Mouse (Mus musculus) heart, adult 2 months (tissue): Measurements from ENCODE around the gene Trappc3l. TPM values are rescaled to one million over a fixed set of nuclear protein-coding genes. Genes with fewer than 3 reads are reported as not detected.

Source experiments
- DNase-seq, 2 experiments: peaks; one replicate each; pipeline ENCODE4 v3.0.0; 2021
- H3K27ac ChIP-seq: fragments of 200-600 bp; 2 replicates; pipeline ENCODE4 v1.8.1; 2022
- H3K27me3 ChIP-seq: fragments of 200-500 bp; 2 replicates; pipeline ENCODE4 v1.6.1; 2012; ENCODE audit warnings: mild to moderate bottlenecking, low read length, inconsistent platforms, mixed read lengths; ENCODE audit not compliant: control insufficient read depth, insufficient read depth
- H3K36me3 ChIP-seq: fragments of 200-500 bp; 2 replicates; pipeline ENCODE4 v1.6.1; 2012; ENCODE audit warnings: low read length, inconsistent platforms; ENCODE audit not compliant: control insufficient read depth, insufficient read depth
- H3K4me1 ChIP-seq: fragments of 200-500 bp; 2 replicates; pipeline ENCODE4 v1.6.1; 2011; ENCODE audit warnings: low read length; ENCODE audit not compliant: control insufficient read depth, insufficient read depth
- H3K4me3 ChIP-seq: fragments of 200-600 bp; 2 replicates; pipeline ENCODE4 v1.8.1; 2022
- H3K79me2 ChIP-seq: fragments of 200-500 bp; replicated peaks from 2 replicates; pipeline ENCODE4 v1.6.1; 2012; ENCODE audit warnings: mild to moderate bottlenecking, inconsistent platforms, low read length, moderate library complexity, mixed read lengths; ENCODE audit not compliant: control insufficient read depth, insufficient read depth
- H3K9ac ChIP-seq: fragments of 200-500 bp; 2 replicates; pipeline ENCODE4 v1.6.1; 2012; ENCODE audit warnings: low read depth, mild to moderate bottlenecking, control low read depth, inconsistent platforms, low read length, mixed read lengths
- CTCF ChIP-seq: fragments of 200-600 bp; IDR thresholded peaks from 2 replicates; pipeline ENCODE4 v1.8.1; 2022; ENCODE audit warnings: antibody characterized with exemption, mild to moderate bottlenecking, moderate library complexity
- EP300 ChIP-seq: fragments of 200-500 bp; IDR thresholded peaks from 2 replicates; pipeline ENCODE4 v1.6.1; 2011; ENCODE audit warnings: low read depth, low read length, control low read depth; ENCODE audit not compliant: insufficient read depth
- POLR2A ChIP-seq: fragments of 200-500 bp; IDR thresholded peaks from 2 replicates; pipeline ENCODE4 v1.6.1; 2011; ENCODE audit warnings: mild to moderate bottlenecking, low read depth, low read length, control low read depth; ENCODE audit not compliant: insufficient read depth
- WGBS: fragments of 180-500 bp; shearing (Covaris S2); methylation state at CpG from one replicate; pipeline ENCODE4 v1.1.7; 2018; 5-methylcytosine and 5-hydroxymethylcytosine counted together
- intact Hi-C: fragments of 180-260 bp; cut with DNase I; formaldehyde crosslinking; loops from one replicate; pipeline ENCODE4 v1.15.1; 2025
- polyA plus RNA-seq: library from polyadenylated mRNA; depleted of rRNA; stranded (reverse); fragments of >200 nt; gene quantifications from 2 replicates; pipeline ENCODE4 v1.2.3, GENCODE M21; 2012
- total RNA-seq, 2 experiments: library from RNA; stranded (reverse); gene quantifications; 2 replicates each; pipeline ENCODE4 v1.2.3; 2021

Gene Trappc3l
- total and polyA plus RNA-seq, 3 experiments = not detected

DNA sequence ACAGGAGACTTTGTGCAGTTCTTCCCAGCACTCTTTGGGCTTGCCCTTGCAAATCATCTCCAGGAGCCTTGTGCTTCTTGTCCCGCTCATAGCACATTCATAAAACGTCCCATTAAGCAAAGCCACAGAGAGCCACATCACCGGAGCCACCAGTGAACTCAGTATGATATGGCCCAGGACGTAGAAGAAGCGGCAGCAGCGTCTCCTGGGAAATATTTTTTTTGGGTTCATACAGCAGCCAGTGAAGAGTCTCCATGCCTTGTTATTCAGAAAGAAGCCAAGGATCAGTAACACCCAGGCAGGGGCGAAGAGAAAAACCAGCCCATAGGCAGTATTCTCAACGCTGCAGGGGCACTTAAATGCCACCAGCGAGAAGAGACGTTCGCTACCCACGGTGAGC, 58.6 kb downstream of the Trappc3l start:
- peak overlapping the region; percentile 65 for H3K9ac ChIP-seq
- peak; percentile 10 to 43 for DNase-seq
- no peaks in the 10 kb centered on the region for H3K36me3 ChIP-seq
- peak overlapping the region; percentile 46 for H3K4me3 ChIP-seq
- TF ChIP-seq EP300 (no peak), CTCF (no peak), POLR2A (no peak)
- WGBS = 30% methylated on average over 12 of the region's 12 CpGs
- no peaks in the 10 kb centered on the region for H3K79me2 ChIP-seq
- H3K27ac ChIP-seq = peak overlapping the region; percentile 69
- H3K4me1 ChIP-seq = no peaks in the 10 kb centered on the region
- no peaks in the 10 kb centered on the region for H3K27me3 ChIP-seq
- intact Hi-C loops = loop anchor here (1.0 to 5.0 kb wide), 4 partner anchors 60 to 233 kb away; partner anchors contain the start of gene Tspyl1

- intact Hi-C loops = loop anchor here (1.0 to 5.0 kb wide), 4 partner anchors 60 to 232 kb away; partner anchors contain the start of gene Tspyl1
- 3% methylated on average over 9 of the region's 9 CpGs for WGBS
- H3K4me3 ChIP-seq = peak within 1 kb of the TSS; percentile 46
- H3K4me1 ChIP-seq = no peaks in the 10 kb centered on the region
- DNase-seq = peak in 1 of 2 experiments; percentile 61
- no peaks in the 10 kb centered on the region for H3K79me2 ChIP-seq
- TF ChIP-seq POLR2A = peak; percentile 73; the same call in 1 of the 2 replicates
- TF ChIP-seq EP300 = 0 out of 2 replicates have a peak, but pooled peaks have one; percentile 41
- TF ChIP-seq CTCF = peak; percentile 82
- peak within 1 kb of the TSS; percentile 69 for H3K27ac ChIP-seq
- H3K27me3 ChIP-seq = no peaks in the 10 kb centered on the region
- no peaks in the 10 kb centered on the region for H3K36me3 ChIP-seq
- H3K9ac ChIP-seq = peak within 1 kb of the TSS; percentile 65
Observed at GRCm38 (mm10) chr10:34096418-34096883, 59.1 kb downstream of the Trappc3l start, which contains the start of gene Calhm5. TSS of gene Calhm5 (minus strand) at chr10:34096519.

GRCm38 (mm10) chr10:34110863-34111465, 73.6 kb downstream of the Trappc3l start:
- H3K27ac ChIP-seq = no peak overlapping the region
- H3K79me2 ChIP-seq = no peaks in the 10 kb centered on the region
- 75% methylated on average over 13 of the region's 13 CpGs for WGBS
- no peaks in the 10 kb centered on the region for H3K4me1 ChIP-seq
- DNase-seq = no peak
- no peak overlapping the region for H3K9ac ChIP-seq
- intact Hi-C loops = no loop called here
- TF ChIP-seq CTCF = no peak
- no peak for TF ChIP-seq EP300
- TF ChIP-seq POLR2A = no peak
- no peaks in the 10 kb centered on the region for H3K27me3 ChIP-seq
- no peaks in the 10 kb centered on the region for H3K36me3 ChIP-seq
- H3K4me3 ChIP-seq = no peak overlapping the region

DNA sequence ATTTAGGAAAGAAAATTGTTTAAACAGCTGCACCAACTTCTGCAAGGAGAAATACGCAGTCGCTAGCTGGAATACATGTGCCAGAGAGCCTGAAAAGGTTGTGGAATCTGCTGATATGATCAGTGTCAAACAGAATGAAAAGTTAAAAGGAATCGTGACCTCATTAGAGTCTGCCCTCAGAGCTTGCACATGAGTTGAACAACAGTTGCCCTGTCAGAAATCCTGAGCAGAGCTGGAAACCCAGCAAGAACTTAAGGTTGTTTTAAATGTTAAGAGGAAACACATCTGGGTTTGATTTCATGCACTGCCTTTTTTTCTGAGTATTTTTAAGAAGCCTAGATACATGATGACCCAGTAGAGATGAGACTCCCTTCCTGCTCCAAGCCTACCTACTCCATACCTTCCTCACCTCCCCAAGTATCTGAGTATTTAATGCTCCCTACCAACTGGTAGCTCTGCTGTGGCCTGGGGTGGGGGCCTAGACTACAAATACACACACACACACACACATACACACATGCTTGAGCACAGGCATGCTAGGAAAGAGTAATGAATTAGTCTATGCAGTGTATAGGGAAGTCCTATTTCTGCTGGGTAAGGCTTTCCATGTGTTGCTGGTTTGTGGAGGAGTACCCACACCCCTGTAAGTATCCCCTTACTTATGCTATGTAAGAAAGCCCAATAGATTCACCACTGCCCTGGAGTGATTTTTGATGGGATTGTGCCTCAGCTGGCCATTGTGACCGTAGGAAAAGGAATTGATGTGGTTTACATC, 74.8 kb downstream of the Trappc3l start:
- H3K27ac ChIP-seq = no peak overlapping the region
- intact Hi-C loops = no loop called here
- WGBS = 63% methylated on average over 4 of the region's 4 CpGs
- no peaks in the 10 kb centered on the region for H3K79me2 ChIP-seq
- no peaks in the 10 kb centered on the region for H3K4me1 ChIP-seq
- DNase-seq = no peak
- no peaks in the 10 kb centered on the region for H3K27me3 ChIP-seq
- no peak overlapping the region for H3K4me3 ChIP-seq
- H3K36me3 ChIP-seq = no peaks in the 10 kb centered on the region
- H3K9ac ChIP-seq = no peak overlapping the region
- TF ChIP-seq POLR2A (no peak), EP300 (no peak), CTCF (no peak)

DNA sequence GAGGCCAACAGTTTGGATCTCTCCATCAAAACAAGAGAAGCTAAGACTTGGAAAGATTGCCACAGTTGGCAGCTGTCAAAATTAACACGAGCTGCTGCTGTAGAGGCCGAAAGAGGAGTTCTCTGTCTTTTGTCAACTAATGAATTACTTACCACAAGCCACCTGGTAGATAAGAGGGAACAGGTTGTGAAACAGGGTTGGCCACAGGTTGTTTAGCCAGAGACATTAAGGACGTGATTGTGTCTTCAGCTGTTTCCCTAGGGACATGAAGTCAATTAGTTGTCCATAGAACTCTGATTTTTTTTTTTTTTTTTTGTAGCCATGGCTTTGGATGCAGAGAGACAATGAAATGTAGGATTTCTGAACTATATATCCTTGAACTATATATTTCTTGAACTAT, 79.7 kb downstream of the Trappc3l start:
- TF ChIP-seq EP300 = no peak
- TF ChIP-seq CTCF = no peak
- TF ChIP-seq POLR2A = no peak
- no peak for DNase-seq

GRCm38 (mm10) chr10:34117770-34118169, 80.4 kb downstream of the Trappc3l start:
- no peak for DNase-seq
- Histone ChIP-seq H3K4me3 (no peak overlapping the region), H3K27ac (no peak overlapping the region), H3K9ac (no peak overlapping the region), H3K4me1 (no peaks in the 10 kb centered on the region), H3K27me3 (no peaks in the 10 kb centered on the region), H3K79me2 (no peaks in the 10 kb centered on the region), H3K36me3 (no peaks in the 10 kb centered on the region)
- TF ChIP-seq POLR2A (no peak), CTCF (no peak), EP300 (no peak)
- intact Hi-C loops = no loop called here

More for the DNA sequence above, 79.7 kb downstream of the Trappc3l start:
- Histone ChIP-seq H3K27ac (no peak overlapping the region), H3K4me1 (no peaks in the 10 kb centered on the region), H3K9ac (no peak overlapping the region), H3K36me3 (no peaks in the 10 kb centered on the region), H3K79me2 (no peaks in the 10 kb centered on the region), H3K27me3 (no peaks in the 10 kb centered on the region), H3K4me3 (no peak overlapping the region)
- intact Hi-C loops = no loop called here
- 53% methylated on average over 3 of the region's 3 CpGs for WGBS
